Mouse (Mus musculus) heart, postnatal 14 days (tissue): ENCODE measurements around the gene Lrrfip2. TPM values are rescaled to one million over a fixed set of nuclear protein-coding genes. Genes with fewer than 3 reads are reported as not detected.

Experiments used
- DNase-seq, 2 experiments: peaks; one replicate each; pipeline ENCODE4 v3.0.0; 2021 to 2022
- intact Hi-C: fragments of 180-260 bp; cut with DNase I; formaldehyde crosslinking; loops from one replicate; pipeline ENCODE4 v1.15.1; 2025
- total RNA-seq, 2 experiments: library from RNA; stranded (reverse); gene quantifications; 2 replicates each; pipeline ENCODE4 v1.2.3; 2021

Lrrfip2 gene
- total RNA-seq, 2 experiments from 2014 or later = 85.8 to 86.9 TPM

DNA sequence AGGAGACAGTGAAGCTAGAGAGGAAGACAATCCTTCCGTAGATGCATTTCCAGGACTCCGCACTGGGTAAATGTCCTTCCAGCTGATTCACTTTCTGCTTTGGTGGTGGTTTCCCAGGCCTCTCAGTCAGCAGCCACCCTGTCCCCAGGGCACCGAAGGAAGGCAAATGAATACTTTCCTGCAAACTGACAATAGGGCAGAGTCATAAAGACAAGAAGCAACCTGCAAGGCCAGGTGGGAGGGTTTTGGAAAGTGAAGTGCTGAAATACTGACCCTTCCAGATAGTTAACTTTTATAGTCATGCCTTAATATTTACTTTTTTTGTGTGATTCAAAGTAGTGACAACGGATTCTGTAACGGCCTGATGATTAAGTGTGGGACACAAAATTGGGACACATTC is 13.5 kb upstream of the Lrrfip2 start:
- DNase-seq = no peak
- intact Hi-C loops = no loop called here

DNA sequence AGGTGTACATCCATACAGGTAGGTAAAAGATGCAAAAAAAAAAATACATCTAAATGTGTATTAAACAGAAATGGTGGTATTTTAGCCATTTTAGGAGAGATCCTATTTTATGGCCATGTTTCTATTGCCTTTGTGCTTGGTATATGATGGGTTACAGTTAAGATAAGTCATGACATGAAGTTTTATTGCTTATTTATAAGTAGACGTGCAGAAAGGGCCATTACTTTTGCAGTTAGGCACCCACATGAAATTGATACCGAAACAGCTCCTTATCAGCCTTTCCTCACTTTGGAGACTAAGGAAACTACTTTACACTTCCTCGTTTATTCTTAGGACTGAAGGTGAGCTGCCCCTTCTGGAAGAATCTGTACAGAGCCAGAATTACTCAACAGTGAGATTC is 9.5 kb upstream of the Lrrfip2 start:
- intact Hi-C loops = no loop called here
- DNase-seq = no peak

DNA sequence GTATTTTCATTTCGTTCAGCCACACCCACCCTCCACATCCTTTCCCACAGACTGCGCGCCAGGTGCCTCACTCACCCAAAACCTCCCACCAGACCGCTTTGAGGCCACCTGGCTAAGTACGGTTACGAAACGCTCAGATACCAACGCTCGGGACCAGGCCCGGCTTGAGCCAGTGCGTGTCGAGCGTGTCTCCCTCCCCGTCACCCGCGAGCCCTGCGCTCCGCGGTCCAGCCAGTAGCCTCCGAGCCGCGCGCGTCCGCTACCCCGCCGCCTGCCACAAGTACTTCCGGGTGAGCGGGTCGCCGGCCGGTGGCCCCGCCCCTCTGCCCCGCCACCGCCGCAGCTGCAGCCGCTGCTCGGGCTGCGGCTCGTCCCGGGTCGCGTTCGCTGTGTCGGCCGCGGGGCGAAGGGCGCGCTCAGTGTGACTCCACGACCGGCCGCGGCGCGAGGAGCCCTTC is 431 bp downstream of the Lrrfip2 start:
- intact Hi-C loops = loop anchor here (5.0 kb wide), 2 partner anchors 34 to 94 kb away; no protein-coding TSS in a partner anchor
- DNase-seq = peak; percentile 91 to 93

DNA sequence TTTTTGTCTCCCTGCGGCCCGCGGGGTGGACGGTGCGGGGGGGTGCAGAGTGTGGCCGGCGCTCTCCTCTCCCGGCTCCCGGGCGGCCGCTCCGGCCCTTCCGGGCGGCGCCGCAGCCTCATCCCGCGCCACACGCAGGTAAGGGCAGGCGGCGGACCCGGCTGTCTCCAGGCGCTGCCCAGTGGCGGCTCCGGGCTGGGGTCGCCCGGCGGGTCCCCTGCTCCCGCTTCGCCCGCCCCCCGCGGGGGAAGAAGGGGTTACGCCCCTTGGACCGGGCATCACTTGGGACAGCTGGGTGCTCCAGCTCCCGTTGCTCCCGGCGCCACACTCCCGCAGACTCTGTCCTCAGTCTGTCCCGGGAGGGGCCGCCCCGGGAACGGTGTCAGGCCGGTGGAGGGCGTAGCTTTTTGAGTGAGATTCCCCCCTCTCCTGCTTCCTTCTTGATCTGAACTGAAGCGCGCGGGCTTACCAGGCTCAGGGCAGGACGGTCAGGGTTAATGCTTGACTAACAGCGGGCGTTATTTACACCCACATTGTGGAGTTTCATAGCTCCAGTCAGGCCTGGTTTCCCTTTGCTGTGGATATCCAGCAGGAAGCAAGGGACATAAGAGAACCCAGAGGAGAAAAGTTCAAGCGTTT is 979 bp downstream of the Lrrfip2 start:
- peak; percentile 60 to 61 for DNase-seq
- intact Hi-C loops = loop anchor here (5.0 kb wide), 2 partner anchors 34 to 94 kb away; no protein-coding TSS in a partner anchor

DNA sequence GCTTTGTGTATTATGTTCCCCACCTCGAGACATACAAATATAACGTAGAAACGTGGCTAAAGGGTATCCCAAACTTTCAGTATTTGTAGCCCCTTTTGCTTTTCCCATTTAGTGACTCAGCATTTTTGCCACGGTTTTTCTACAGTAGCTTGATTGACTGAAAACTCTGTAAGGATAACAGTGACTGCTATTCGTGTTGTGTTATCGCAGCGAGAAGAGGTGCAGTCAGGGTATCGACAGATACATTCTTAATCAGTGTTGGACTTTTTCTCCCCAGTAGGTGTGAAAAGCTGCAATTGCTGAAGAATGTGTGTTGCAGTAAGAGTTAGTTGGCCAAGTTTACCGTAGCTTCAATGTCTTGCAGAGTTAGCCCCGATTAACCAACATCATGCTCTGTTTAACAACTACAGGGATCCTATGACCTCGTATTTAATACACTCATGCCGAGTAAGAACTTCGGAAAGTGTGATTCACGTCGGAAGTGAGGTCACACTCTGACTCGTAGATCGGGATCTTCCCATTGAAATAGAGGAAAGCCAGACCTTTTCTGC is 1.6 kb downstream of the Lrrfip2 start:
- intact Hi-C loops = loop anchor here (5.0 kb wide), 2 partner anchors 33 to 93 kb away; no protein-coding TSS in a partner anchor
- DNase-seq = peak; percentile 18 to 37

DNA sequence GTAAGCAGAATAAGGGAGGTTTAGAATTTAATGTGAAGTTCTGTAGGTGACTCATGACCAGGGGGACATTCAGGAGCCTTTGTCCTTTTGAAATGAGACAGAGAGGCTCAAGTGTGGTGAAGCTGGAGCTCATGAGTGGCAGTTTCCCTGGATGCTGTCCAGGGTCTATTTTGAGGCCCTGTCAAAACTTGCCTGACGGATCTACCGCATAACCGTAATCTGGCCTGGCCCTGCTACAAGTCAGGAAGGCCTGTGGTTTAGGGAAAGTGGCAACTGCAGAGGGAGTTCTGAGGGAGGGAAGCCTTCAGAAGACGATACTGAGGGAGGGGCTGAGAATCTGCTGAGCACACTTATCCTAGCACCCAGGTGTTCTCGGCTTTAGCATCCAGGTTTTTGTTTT is 5.1 kb downstream of the Lrrfip2 start:
- intact Hi-C loops = no loop called here
- DNase-seq = peak; percentile 50 to 73

DNA sequence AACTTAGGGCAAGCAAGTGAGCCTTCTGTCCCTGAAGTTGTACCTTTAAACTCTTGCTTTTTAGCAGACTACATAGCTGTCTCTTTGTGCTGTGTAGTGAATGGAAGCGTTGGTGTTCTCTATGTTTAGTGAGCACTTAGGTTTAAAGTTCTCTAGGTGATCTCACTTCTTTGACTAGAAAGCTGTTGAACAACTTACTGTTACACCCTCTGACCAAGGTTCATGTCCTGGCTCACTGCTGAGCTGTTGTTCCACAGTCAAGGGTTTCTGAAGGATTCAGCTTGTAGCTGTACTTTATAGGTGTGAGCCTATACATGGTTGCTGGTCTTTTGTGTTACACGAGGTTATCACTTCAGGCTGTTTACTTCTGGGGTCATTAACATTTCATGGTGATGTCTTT is 5.9 kb downstream of the Lrrfip2 start:
- DNase-seq = no peak
- intact Hi-C loops = no loop called here

DNA sequence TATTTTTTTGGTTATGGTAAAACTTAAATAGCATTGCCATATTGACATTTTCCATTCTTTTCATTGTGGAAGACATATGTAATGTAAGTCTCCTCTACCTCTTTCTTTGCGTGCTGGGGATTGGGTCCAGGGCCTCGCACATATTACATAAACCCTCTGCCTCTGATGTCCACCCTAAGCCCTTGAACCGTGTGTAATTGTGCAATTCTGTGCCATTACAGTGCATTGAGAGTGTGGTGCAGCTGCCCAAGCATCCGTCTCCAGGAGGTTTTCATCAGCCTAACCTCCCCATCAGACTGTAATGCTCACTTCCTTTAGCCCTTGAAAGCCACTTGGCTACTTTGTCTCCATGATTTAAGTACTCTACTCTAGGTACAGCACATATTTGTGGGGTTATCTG is 7.0 kb downstream of the Lrrfip2 start:
- DNase-seq = no peak
- intact Hi-C loops = no loop called here

DNA sequence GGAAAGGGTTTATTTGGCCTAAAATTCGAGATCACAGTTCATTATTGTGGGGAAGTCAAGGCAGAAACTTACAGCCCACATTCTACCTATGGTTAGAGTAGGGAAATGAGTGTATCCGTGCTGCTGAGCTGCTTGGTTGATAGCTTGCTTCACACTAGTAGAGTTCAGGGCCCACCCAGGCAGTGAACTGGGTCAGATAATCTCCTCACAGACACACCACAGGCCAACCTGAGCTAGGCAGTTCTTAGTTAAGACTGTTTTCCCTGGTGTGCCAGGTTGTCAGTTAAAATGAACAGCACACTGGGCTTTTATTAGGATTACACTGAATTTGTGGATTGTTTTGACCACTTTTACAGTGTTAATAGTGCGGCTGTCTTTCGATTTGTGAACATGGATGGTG is 9.3 kb downstream of the Lrrfip2 start:
- intact Hi-C loops = no loop called here

DNA sequence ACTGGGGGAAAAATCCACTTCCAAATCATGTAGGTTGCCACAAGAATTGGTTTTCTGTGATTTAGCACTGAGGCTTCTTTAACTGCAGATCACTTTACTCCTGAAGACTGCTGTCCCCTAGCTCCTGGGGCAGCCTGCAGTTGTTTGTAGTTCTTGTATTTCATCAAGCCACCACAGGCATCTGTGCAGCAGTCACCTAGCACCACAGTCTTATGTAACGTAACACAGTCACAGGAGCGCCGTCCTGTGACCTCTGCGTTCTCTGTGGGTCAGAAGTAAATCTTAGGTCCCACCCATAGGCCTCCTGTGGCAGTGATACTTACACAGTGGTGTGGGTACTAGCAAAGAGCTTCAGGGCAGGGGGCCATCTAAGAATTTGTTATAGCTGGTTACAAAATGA is 10.4 kb downstream of the Lrrfip2 start:
- intact Hi-C loops = no loop called here
- no peak for DNase-seq

More for the DNA sequence above, 9.3 kb downstream of the Lrrfip2 start:
- no peak for DNase-seq

DNA sequence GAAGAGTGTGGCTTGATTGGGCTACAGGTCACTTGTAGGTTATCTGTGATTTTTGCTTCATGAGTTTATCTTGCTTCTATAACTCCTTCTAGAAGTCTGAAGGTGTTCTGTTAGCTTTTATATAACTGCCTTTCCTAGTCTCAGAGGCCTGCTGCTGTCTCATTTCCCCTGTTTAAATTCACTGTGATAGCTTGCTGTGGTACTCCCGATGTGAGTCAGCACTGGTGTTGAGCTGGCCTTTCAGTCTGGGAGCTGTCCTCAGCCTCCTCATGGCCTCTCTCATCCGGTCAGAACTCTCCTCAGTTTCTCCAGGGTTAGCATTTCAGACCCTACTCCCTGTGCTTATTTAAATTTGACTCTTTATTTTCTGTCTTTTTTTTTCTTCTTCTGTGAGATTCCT is 12.7 kb downstream of the Lrrfip2 start:
- intact Hi-C loops = no loop called here
- no peak for DNase-seq

DNA sequence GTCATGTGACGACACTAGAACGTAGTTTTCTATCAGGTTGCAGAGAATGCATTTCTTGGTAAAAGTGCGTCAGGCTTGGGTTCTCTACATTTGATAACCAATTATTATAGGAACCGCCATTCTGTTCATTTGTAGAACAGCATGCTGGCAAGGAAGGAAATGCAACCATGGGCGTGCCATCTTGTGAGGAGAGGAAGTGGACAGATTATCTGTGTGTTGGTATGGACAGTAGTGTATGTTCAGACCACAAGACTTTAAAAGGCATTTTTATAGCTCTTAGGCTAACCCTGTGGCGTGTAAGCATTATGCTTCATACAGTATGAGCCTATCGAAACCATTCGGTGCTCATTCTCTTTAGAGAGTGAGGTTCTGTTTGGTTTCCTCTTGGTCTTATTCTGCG is 20.8 kb downstream of the Lrrfip2 start:
- DNase-seq = no peak

DNA sequence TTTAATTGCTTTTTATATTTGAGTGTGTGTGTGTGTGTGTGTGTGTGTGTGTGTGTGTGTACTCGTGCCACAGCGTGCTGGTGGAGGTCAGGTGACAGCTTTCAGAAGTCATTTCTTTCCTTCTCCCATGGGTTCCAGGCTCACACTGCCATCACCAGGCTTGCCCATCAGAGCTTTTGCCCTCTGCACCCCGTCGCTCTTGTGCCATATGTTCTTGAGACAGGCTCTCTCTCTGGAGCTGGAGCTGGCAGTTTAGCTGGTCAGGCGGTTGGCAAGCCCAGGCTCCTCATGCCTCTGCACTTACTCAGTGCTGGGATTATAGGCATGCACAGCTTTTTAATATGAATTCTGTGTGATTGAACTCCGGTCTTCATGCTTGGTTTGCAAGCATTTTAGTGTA is 25.3 kb downstream of the Lrrfip2 start:
- intact Hi-C loops = no loop called here
- no peak for DNase-seq

More for the DNA sequence above, 20.8 kb downstream of the Lrrfip2 start:
- intact Hi-C loops = no loop called here

DNA sequence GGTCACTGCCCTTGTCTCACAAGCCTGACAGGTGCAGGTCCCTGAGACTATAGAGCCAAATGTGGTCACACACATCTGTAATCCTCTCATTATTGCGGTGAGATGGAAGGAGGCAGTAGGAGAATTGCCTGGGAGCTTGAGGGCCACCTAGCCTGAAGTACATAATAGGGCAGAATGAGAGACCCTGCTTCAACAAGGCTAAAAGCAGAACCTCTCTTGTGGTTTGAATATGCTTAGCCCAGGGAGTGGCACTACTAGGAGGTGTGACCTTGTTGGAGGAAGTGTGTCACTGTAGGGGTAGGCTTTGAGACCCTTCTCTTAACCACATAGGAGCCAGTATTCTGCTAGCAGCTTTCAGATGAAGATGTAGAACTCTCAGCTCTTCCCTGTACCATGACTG is 26.0 kb downstream of the Lrrfip2 start:
- no peak for DNase-seq
- intact Hi-C loops = no loop called here

DNA sequence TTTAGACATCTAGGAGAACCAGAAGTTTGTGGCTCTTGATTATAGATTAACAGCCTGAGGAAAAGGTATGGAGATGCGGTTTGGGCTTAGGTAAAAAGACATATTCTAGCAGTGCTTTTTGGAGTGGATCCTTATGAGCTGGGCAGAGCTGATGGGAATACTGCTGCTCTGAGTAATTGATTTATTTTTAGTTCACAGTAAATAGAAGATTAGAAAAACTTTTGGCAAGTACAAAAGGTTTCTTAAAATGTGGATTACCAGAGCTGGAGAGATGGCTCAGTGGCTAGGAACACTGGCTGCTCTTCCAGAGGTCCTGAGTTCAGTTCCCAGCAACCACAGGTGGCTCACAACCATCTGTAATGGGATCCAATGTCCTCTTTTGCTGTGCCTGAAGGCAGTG is 27.3 kb downstream of the Lrrfip2 start:
- intact Hi-C loops = no loop called here
- no peak for DNase-seq

DNA sequence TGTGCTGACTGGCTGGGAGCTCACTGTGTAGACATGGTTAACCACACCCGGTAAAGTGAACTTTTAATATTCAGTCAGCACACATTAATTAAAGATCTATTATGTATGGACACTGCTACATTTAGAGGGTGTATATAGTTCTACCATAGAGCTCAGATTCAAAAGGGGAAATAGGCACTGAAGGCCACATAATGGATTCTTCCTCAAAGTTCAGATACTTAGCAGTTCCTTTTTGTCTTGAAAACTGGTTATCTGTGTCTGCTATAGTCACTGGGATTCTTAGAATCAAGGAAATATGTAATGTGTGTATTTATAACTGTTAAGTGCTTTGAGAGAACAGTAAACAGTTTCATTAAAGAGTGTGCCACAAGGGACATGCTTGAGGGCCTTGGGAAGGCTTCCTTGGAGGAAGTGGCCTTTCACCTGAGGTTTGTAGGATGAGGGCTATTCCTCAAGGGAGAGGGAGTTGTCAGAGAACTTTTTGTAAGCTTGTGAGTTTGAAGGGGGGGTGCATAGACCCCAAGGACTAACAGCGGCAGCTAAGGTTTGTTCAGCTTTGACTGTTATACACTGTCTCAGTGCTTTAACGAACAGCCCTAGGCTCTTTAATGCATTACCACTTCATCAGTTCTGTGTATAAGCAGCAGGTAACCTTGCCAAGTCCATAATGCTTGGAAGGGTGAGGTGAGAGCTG is 28.3 kb downstream of the Lrrfip2 start:
- intact Hi-C loops = no loop called here

DNA sequence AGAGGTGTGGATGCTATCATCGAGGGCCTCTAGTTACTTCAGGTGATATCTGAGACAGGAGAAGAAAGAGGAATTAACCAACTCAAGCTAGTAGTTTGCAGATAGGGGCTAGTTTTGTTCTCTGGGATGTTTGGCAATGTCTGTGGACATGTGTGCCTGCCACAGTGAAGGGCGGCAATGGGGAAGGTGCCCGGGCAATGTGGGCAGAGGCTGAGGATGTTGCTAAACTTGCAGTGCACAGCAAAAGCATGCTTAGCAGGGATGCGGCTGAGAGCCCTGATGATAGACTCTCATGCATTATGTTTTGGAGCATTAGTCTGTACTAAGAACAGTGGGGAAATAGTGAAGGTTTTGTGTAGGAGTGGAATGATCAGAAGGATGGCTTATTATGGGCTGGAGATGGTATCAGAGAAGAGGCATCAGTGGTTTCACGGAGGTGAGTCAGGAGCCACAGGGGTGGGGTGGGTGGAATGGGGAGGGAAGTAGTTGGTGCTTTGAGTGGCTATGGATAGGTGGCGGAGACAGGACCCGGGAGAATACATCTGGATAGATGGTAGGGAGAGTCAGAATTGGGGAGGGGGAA is 28.9 kb downstream of the Lrrfip2 start:
- DNase-seq = no peak
- intact Hi-C loops = no loop called here

More for the DNA sequence above, 28.3 kb downstream of the Lrrfip2 start:
- DNase-seq = no peak

DNA sequence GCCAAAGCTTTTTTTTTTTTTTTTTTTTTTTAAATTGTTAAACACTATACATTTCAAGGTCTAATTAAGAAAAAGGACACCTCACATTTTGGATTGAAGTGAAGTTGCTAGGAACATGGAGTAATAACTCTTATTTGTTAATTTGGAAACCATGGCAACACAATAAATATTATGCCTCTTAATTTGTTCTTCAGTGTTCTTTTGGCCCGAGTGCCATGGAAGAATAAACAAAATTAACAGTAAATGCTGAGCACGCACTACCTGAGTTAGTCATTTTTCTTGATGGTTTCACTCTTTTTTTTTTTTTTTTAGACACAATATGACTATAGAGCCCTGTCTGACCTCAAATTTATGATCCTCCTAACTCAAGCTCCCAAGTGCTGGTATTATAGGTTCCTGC is 30.6 kb downstream of the Lrrfip2 start:
- DNase-seq = no peak
- intact Hi-C loops = no loop called here

DNA sequence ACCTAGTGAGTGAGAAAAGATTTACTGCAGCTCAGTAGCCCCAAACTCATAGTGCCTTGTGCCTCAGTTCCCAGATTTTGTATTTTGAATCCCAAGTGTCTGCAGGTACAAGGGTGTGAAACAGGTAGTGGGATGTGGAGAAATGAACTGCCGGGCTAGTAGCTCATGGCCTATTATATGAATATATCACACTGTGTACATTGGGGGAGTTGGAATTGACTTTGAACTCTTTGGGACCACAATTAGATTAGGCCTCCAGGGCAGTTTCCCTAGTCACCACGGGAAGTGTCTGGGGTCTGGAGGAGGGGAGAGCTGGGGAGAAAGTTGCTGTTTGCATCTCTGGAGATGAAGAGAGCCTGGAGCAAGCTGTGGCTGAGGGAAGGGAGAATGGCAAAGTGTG is 31.0 kb downstream of the Lrrfip2 start:
- no peak for DNase-seq
- intact Hi-C loops = no loop called here

DNA sequence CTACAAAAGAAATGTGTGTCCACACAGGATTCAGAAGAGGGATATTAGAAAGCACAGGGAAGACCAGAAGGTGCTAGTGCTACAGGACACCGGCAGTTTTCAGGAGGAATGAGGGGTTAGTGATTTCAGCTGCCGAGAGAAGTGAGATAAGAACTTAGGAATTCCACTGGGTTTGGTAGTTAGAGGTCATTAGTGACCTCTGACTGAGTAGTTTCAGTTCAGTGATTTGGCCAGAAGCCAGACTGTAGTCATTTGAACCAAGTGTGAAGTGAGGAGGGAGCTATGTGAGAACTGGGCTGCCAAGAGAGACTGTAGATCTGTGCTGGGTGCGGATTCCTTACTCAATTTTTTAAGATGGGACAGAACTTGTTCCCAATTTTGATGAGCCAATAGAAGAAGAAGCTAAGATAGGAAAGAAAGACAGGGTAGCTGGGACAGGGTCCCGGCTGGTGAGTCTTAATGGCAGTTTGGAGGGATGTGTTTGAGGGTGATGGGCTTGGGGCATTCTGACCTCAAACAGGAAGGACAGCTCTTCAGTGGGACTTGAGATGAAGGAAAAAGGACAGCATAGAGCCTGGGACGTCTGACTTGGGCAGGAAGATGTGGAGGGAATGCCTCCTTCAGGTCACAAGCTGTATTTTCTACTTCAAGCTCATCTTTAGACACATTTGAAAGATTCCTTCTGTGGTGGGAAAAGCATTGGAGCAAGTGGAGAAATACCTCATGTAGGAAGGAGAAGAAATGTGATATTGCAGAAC is 32.0 kb downstream of the Lrrfip2 start:
- DNase-seq = peak; percentile 54 to 83
- intact Hi-C loops = no loop called here
